Mouse (Mus musculus) CH12.LX (cell line): ENCODE data around the gene Adap1. TPM values are rescaled to one million over a fixed set of nuclear protein-coding genes. Genes with fewer than 3 reads are reported as not detected.

Source experiments
- DNase-seq: peaks from one replicate; pipeline ENCODE4 v3.0.0-alpha.2; 2013; ENCODE audit errors: extremely low read depth
- H3K27ac ChIP-seq: 2 replicates; pipeline ENCODE4 v1.5.1; 2012; ENCODE audit warnings: low read depth, mild to moderate bottlenecking, control low read depth, moderate library complexity; ENCODE audit not compliant: insufficient read depth
- H3K27me3 ChIP-seq: replicated peaks from 2 replicates; pipeline ENCODE3; 2012; ENCODE audit warnings: inconsistent platforms
- H3K36me3 ChIP-seq, 2 experiments: replicated peaks in 1 of 2; 2 replicates each; pipeline versions ENCODE3 to v1.6.1; 2012; ENCODE audit warnings: inconsistent platforms in 1 of 2, low read length in 1 of 2, mild to moderate bottlenecking in 1 of 2, mixed read lengths in 1 of 2, moderate library complexity in 1 of 2; ENCODE audit not compliant: control insufficient read depth in 1 of 2, insufficient read depth in 1 of 2
- H3K4me1 ChIP-seq, 2 experiments: 2 replicates each; pipeline ENCODE4 v1.6.1; 2012; ENCODE audit warnings: inconsistent platforms in 1 of 2, moderate library complexity in 1 of 2; ENCODE audit not compliant: insufficient read depth in 2 of 2, control insufficient read depth in 1 of 2
- H3K4me2 ChIP-seq: 2 replicates; pipeline ENCODE4 v1.6.1; 2012; ENCODE audit warnings: low read depth, mild to moderate bottlenecking, control low read depth; ENCODE audit not compliant: poor library complexity, insufficient read depth, severe bottlenecking
- H3K4me3 ChIP-seq, 3 experiments: fragments of 150-350 bp in 1 of 3; sonication (generic) in 1 of 3; replicated peaks in 1 of 3; 2 replicates each; pipeline versions ENCODE3 to v1.5.1; 2011 to 2012; ENCODE audit warnings: low read depth in 2 of 3, low read length in 2 of 3, mild to moderate bottlenecking in 2 of 3, moderate library complexity in 2 of 3, control low read depth in 1 of 3, improper control_type of control experiment in 1 of 3, inconsistent platforms in 1 of 3, mixed read lengths in 1 of 3; ENCODE audit not compliant: poor library complexity in 1 of 3
- H3K79me2 ChIP-seq: replicated peaks from 2 replicates; pipeline ENCODE4 v1.6.1; 2012; ENCODE audit warnings: mild to moderate bottlenecking, moderate library complexity; ENCODE audit not compliant: control insufficient read depth, poor library complexity, insufficient read depth, severe bottlenecking; ENCODE audit errors: extremely low read depth
- H3K9ac ChIP-seq: 2 replicates; pipeline ENCODE4 v1.6.1; 2012; ENCODE audit warnings: low read depth, mild to moderate bottlenecking, control low read depth, moderate library complexity; ENCODE audit not compliant: insufficient read depth
- H3K9me3 ChIP-seq: replicated peaks from 2 replicates; pipeline ENCODE3; 2012; ENCODE audit warnings: low read length, inconsistent platforms, mixed read lengths
- CHD1 ChIP-seq: IDR thresholded peaks from 2 replicates; pipeline ENCODE4 v1.6.1; 2012; ENCODE audit warnings: low read depth, low read length, improper control_type of control experiment, inconsistent platforms
- CTCF ChIP-seq, 2 experiments: IDR thresholded peaks in 1 of 2; conservative IDR thresholded peaks in 1 of 2; 2 replicates each; pipeline ENCODE4 v1.5.1; 2011 to 2012; ENCODE audit warnings: low read depth in 2 of 2, low read length in 2 of 2, improper control_type of control experiment in 1 of 2, inconsistent platforms in 1 of 2, mild to moderate bottlenecking in 1 of 2, moderate library complexity in 1 of 2
- ELF1 ChIP-seq: IDR thresholded peaks from 2 replicates; pipeline ENCODE4 v1.6.1; 2014; ENCODE audit warnings: low read depth, mild to moderate bottlenecking, inconsistent platforms, low read length, improper control_type of control experiment
- EP300 ChIP-seq: IDR thresholded peaks from 2 replicates; pipeline ENCODE4 v1.6.1; 2011; ENCODE audit warnings: low read length, improper control_type of control experiment
- GABPA ChIP-seq: IDR thresholded peaks from 2 replicates; pipeline ENCODE4 v1.6.1; 2012; ENCODE audit warnings: low read depth, low read length, improper control_type of control experiment, inconsistent platforms; ENCODE audit not compliant: insufficient replicate concordance
- JUN ChIP-seq: IDR thresholded peaks from 2 replicates; pipeline ENCODE4 v1.6.1; 2011; ENCODE audit warnings: low read depth, mild to moderate bottlenecking, low read length, improper control_type of control experiment, moderate library complexity; ENCODE audit not compliant: insufficient read depth
- MAFK ChIP-seq: IDR thresholded peaks from 2 replicates; pipeline ENCODE4 v1.6.1; 2011; ENCODE audit warnings: low read length, improper control_type of control experiment; ENCODE audit not compliant: insufficient replicate concordance
- MAZ ChIP-seq: IDR thresholded peaks from 2 replicates; pipeline ENCODE4 v1.6.1; 2012; ENCODE audit warnings: low read depth, mild to moderate bottlenecking, inconsistent platforms, low read length, improper control_type of control experiment, moderate library complexity
- NELFE ChIP-seq: IDR thresholded peaks from 2 replicates; pipeline ENCODE4 v1.6.1; 2011; ENCODE audit warnings: low read depth, low read length, improper control_type of control experiment
- POLR2AphosphoS2 ChIP-seq: IDR thresholded peaks from 2 replicates; pipeline ENCODE4 v1.6.1; 2011; ENCODE audit warnings: low read depth, low read length, improper control_type of control experiment
- RCOR1 ChIP-seq: conservative IDR thresholded peaks from 2 replicates; pipeline ENCODE4 v1.6.1; 2012; ENCODE audit warnings: low read depth, mild to moderate bottlenecking, inconsistent platforms, low read length, improper control_type of control experiment
- TCF12 ChIP-seq: IDR thresholded peaks from 2 replicates; pipeline ENCODE4 v1.6.1; 2014; ENCODE audit warnings: low read depth, mild to moderate bottlenecking, inconsistent platforms, low read length, improper control_type of control experiment
- UBTF ChIP-seq: IDR thresholded peaks from 2 replicates; pipeline ENCODE4 v1.6.1; 2012; ENCODE audit warnings: low read depth, mild to moderate bottlenecking, inconsistent platforms, low read length, improper control_type of control experiment, moderate library complexity
- USF2 ChIP-seq: conservative IDR thresholded peaks from 2 replicates; pipeline ENCODE4 v1.6.1; 2011; ENCODE audit warnings: low read depth, low read length, improper control_type of control experiment
- ZNF384 ChIP-seq: IDR thresholded peaks from 2 replicates; pipeline ENCODE4 v1.6.1; 2012; ENCODE audit warnings: low read depth, low read length, improper control_type of control experiment, inconsistent platforms
- dilution Hi-C: fragments of 300-500 bp; cut with MboI; formaldehyde crosslinking; loops from 2 replicates; pipeline ENCODE4 v1.14.3; 2020; ENCODE audit warnings: low sequenced_read_pairs; ENCODE audit not compliant: extremely low pct_unique_long_range_greater_than_20kb, extremely low pct_ligation_motif_present
- in situ Hi-C: fragments of 300-500 bp; cut with MboI; formaldehyde crosslinking; loops from 3 replicates; pipeline ENCODE4 v1.14.3; 2019; ENCODE audit warnings: low sequenced_read_pairs, low pct_ligation_motif_present, low pct_unique_long_range_greater_than_20kb, mixed read lengths
- polyA plus RNA-seq: library from polyadenylated mRNA; unstranded; fragments of >175 nt; gene quantifications from 2 replicates; pipeline ENCODE4 v1.2.1, GENCODE M21; 2012; ENCODE audit warnings: low read depth; ENCODE audit not compliant: insufficient read length
- total RNA-seq, 2 experiments: library from RNA; depleted of rRNA; stranded (reverse); fragments of 300-350 nt in 1 of 2; fragments of >200 nt in 1 of 2; gene quantifications; 2 replicates each; pipeline ENCODE4 v1.2.3; 2012 to 2014

Adap1 gene
- total and polyA plus RNA-seq, 3 experiments, result 53.9 to 73.2 (median 70.7) TPM

- Histone ChIP-seq H3K4me1 (peaks cover 32 to 85% of the 10 kb centered on the region in 2 experiments), H3K79me2 (no peaks in the 10 kb centered on the region), H3K36me3 (peaks cover 63 to 90% of the 10 kb centered on the region in 2 experiments), H3K4me2 (no peak overlapping the region), H3K27me3 (no peaks in the 10 kb centered on the region), H3K27ac (peak overlapping the region; percentile 34), H3K4me3 (no peak overlapping the region), H3K9me3 (peaks cover 53% of the 10 kb centered on the region), H3K9ac (no peak overlapping the region)
- peak; percentile 38 for DNase-seq
- in situ Hi-C loops (no loop called here), dilution Hi-C loops (no loop called here)
- TF ChIP-seq GABPA (no peak), EP300 (0 out of 2 replicates have a peak, but pooled peaks have one; percentile 13)
These were observed 34.8 kb downstream of the Adap1 start for GRCm38 (mm10) chr5:139290467-139291259.

- dilution Hi-C loops (no loop called here), in situ Hi-C loops (no loop called here)
- peaks cover 59 to 89% of the 10 kb centered on the region in 2 experiments for H3K36me3 ChIP-seq
- 0 out of 2 replicates have a peak overlapping the region, but pooled peaks have one; percentile 2 for H3K27ac ChIP-seq
- H3K4me3 ChIP-seq, result no peak overlapping the region
- H3K9me3 ChIP-seq, result peaks cover 39% of the 10 kb centered on the region
- no peaks in the 10 kb centered on the region for H3K79me2 ChIP-seq
- H3K27me3 ChIP-seq, result no peaks in the 10 kb centered on the region
- TF ChIP-seq TCF12 (no peak), RCOR1 (no peak), ZNF384 (no peak), NELFE (no peak), POLR2AphosphoS2 (no peak), UBTF (no peak)
- no peak overlapping the region for H3K9ac ChIP-seq
- H3K4me2 ChIP-seq, result no peak overlapping the region
- no peak for DNase-seq
- peaks cover 44 to 90% of the 10 kb centered on the region in 2 experiments for H3K4me1 ChIP-seq
These were observed 36.8 kb downstream of the Adap1 start for GRCm38 (mm10) chr5:139288591-139288990.

GRCm38 (mm10) chr5:139287787-139288186 is 37.6 kb downstream of the Adap1 start:
- in situ Hi-C loops, result no loop called here
- H3K4me2 ChIP-seq, result no peak overlapping the region
- DNase-seq, result no peak

More at GRCm38 (mm10) chr5:139287787-139288186, 37.6 kb downstream of the Adap1 start:
- Histone ChIP-seq H3K27ac (no peak overlapping the region; the same call in 1 of the 2 replicates), H3K4me3 (no peak overlapping the region), H3K27me3 (no peaks in the 10 kb centered on the region), H3K79me2 (no peaks in the 10 kb centered on the region), H3K4me1 (peaks cover 51 to 90% of the 10 kb centered on the region in 2 experiments), H3K36me3 (peaks cover 51 to 88% of the 10 kb centered on the region in 2 experiments), H3K9me3 (peaks cover 32% of the 10 kb centered on the region), H3K9ac (no peak overlapping the region)
- TF ChIP-seq JUN (no peak), POLR2AphosphoS2 (no peak), UBTF (no peak), CTCF (conservative IDR thresholded peaks at IDR 0.05 in 1 of 2, IDR thresholded peaks at IDR 0.05 in 1 of 2; ENCODE audit: low read depth in 2 of 2, low read length in 2 of 2) (no peak), MAFK (no peak), USF2 (no peak), EP300 (no peak), GABPA (no peak), ELF1 (no peak), MAZ (no peak), CHD1 (no peak)
- dilution Hi-C loops, result no loop called here
